Mouse (Mus musculus) liver, embryonic 14.5 days (tissue): ENCODE results near the gene Dbh.

ENCODE experiments used
- CTCF ChIP-seq: IDR thresholded peaks from 2 replicates; pipeline ENCODE4 v1.5.1; 2016; ENCODE audit warnings: antibody characterized with exemption, low read depth, control low read depth
- EP300 ChIP-seq: IDR thresholded peaks from 2 replicates; pipeline ENCODE4 v1.6.1; 2016; ENCODE audit warnings: antibody characterized with exemption, low read depth

GRCm38 (mm10) chr2:27135935-27136334 lies 29.1 kb upstream of the Dbh start:
- no peak for TF ChIP-seq CTCF
- TF ChIP-seq EP300 = no peak
